Mouse (Mus musculus) heart, embryonic 16.5 days (tissue): ENCODE measurements around the gene Synj2. TPM values are rescaled to one million over a fixed set of nuclear protein-coding genes. Genes with fewer than 3 reads are reported as not detected.

ENCODE experiments used
- ATAC-seq: fragments of 200-750 bp; cut with Nextera tagmentation; replicated peaks from 2 replicates; pipeline ENCODE4 v1.8.0; 2017; ENCODE audit warnings: moderate number of reproducible peaks; ENCODE audit not compliant: insufficient read depth, low FRiP score; ENCODE audit errors: extremely low read depth
- H3K27ac ChIP-seq: fragments of 300-500 bp; sonication (generic); 2 replicates; pipeline ENCODE4 v1.5.1; 2014; ENCODE audit warnings: mild to moderate bottlenecking, low read length, control low read depth, moderate library complexity
- H3K27me3 ChIP-seq: fragments of 300-500 bp; sonication (generic); 2 replicates; pipeline ENCODE4 v1.6.1; 2014; ENCODE audit warnings: low read length, mixed read lengths; ENCODE audit not compliant: control insufficient read depth, insufficient read depth
- H3K36me3 ChIP-seq: fragments of 300-500 bp; sonication (generic); 2 replicates; pipeline ENCODE4 v1.6.1; 2014; ENCODE audit not compliant: control insufficient read depth, insufficient read depth
- H3K4me1 ChIP-seq: fragments of 300-500 bp; sonication (generic); 2 replicates; pipeline ENCODE4 v1.6.1; 2014; ENCODE audit warnings: low read length, mixed read lengths; ENCODE audit not compliant: control insufficient read depth, insufficient read depth
- H3K4me2 ChIP-seq: fragments of 300-500 bp; sonication (generic); 2 replicates; pipeline ENCODE4 v1.6.1; 2014; ENCODE audit warnings: low read depth, mild to moderate bottlenecking, control low read depth, low read length
- H3K4me3 ChIP-seq: fragments of 300-500 bp; sonication (generic); 2 replicates; pipeline ENCODE4 v1.5.1; 2014; ENCODE audit warnings: mild to moderate bottlenecking, control low read depth, low read length
- H3K9ac ChIP-seq: fragments of 300-500 bp; sonication (generic); 2 replicates; pipeline ENCODE4 v1.6.1; 2014; ENCODE audit warnings: low read length, control low read depth
- H3K9me3 ChIP-seq: fragments of 300-500 bp; sonication (generic); replicated peaks from 2 replicates; pipeline ENCODE4 v1.6.1; 2016; ENCODE audit warnings: low read length; ENCODE audit not compliant: control insufficient read depth
- WGBS: fragments of 180-500 bp; shearing (Covaris S2); extraction: QIAGEN DNeasy Blood & Tissue Kit; methylation state at CpG from one replicate; pipeline ENCODE4 v1.1.7; 2014; 5-methylcytosine and 5-hydroxymethylcytosine counted together
- polyA plus RNA-seq: library from polyadenylated mRNA; unstranded; fragments of >200 nt; fragmentation: Nextera tagmentation; extraction: Ambion mirVana; gene quantifications from 2 replicates; pipeline ENCODE4 v1.2.1, GENCODE M21; 2015

Gene Synj2
- polyA plus RNA-seq, 1 experiment from 2014 or later: 5.3 TPM

DNA sequence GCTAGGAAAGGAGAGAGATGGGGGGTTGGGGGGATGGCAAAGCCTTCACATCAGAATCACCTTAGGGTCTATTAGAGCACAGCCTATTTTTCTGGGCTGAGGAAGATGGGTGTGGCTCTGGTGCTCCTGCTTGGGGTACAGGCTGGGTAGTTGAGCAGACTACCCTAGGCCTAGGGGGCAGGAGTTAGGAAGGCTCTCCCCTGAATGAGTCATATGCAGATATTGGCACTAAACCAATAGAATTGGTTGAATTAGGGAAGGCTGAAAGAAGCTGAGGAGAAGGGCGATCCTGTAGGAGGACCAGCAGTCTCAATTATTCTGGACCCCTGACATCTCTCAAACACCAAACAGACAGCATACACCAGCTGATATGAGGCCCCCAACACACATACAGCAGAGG, 44.2 kb downstream of the Synj2 start:
- 81% methylated on average over 1 of the region's 1 CpGs for WGBS
- ATAC-seq: no peak
- H3K4me2 ChIP-seq: no peak overlapping the region
- no peak overlapping the region for H3K27ac ChIP-seq
- H3K4me3 ChIP-seq: no peak overlapping the region
- H3K36me3 ChIP-seq: 0 out of 2 replicates have a peak, but pooled peaks cover 2% of the 10 kb centered on the region
- H3K9ac ChIP-seq: no peak overlapping the region
- peaks cover 26% of the 10 kb centered on the region for H3K4me1 ChIP-seq
- no peaks in the 10 kb centered on the region for H3K27me3 ChIP-seq
- no peaks in the 10 kb centered on the region for H3K9me3 ChIP-seq

DNA sequence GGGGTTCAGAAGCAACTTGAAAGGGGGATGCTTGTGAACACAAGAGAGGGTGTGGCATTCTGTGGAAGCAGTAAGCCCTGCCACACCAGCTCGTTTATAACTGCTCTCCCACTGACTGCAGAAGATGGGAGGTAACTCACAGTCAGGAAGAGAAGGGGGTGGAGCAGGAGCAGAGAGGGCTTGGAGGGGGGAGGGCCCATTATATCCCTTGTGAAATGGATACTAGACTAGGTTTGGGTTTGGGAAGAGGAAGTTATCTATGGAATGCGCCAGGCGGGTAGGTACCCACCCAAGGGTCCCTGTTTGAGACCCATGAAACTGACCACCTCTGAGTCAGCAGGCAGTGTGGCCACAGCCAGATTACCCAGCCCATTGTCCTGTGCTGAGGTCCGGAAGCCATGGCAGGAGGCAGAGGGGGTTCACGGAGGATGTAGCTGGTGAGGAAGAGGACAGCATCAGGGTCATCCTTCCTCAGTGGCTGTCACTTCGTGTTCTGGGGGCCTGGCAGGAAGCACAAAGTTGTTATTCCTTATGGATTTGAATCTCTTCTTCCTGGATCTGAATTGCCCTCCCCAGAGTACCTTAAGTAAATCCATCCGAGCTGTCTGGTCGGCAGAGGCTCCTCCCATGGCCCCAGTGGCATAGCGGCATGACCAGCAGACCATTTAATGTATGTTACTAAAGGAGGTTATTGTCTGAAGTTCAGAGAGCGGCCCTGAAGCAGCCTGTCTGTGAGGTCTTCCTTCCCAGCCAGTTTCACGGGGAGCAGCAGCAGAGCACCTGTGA, 46.4 kb downstream of the Synj2 start:
- Histone ChIP-seq H3K4me3 (no peak overlapping the region), H3K4me1 (peaks cover 22% of the 10 kb centered on the region), H3K9ac (no peak overlapping the region), H3K36me3 (0 out of 2 replicates have a peak, but pooled peaks cover 2% of the 10 kb centered on the region), H3K27ac (no peak overlapping the region), H3K27me3 (no peaks in the 10 kb centered on the region), H3K9me3 (no peaks in the 10 kb centered on the region), H3K4me2 (no peak overlapping the region)
- ATAC-seq: peak; percentile 20; the same call in 1 of the 2 replicates
- 53% methylated on average over 11 of the region's 11 CpGs for WGBS

- peaks cover 21% of the 10 kb centered on the region for H3K4me1 ChIP-seq
- no peak overlapping the region for H3K4me2 ChIP-seq
- WGBS: 77% methylated on average over 4 of the region's 4 CpGs
- H3K9me3 ChIP-seq: no peaks in the 10 kb centered on the region
- H3K4me3 ChIP-seq: no peak overlapping the region
- H3K27me3 ChIP-seq: no peaks in the 10 kb centered on the region
- ATAC-seq: no peak
- H3K27ac ChIP-seq: no peak overlapping the region
- no peak overlapping the region for H3K9ac ChIP-seq
- 0 out of 2 replicates have a peak, but pooled peaks cover 2% of the 10 kb centered on the region for H3K36me3 ChIP-seq
Observed at GRCm38 (mm10) chr17:5988102-5988501, 47.0 kb downstream of the Synj2 start.

GRCm38 (mm10) chr17:5992866-5993580, 51.9 kb downstream of the Synj2 start:
- H3K9ac ChIP-seq: no peak overlapping the region
- 0 out of 2 replicates have a peak, but pooled peaks cover 2% of the 10 kb centered on the region for H3K36me3 ChIP-seq
- peaks cover 35% of the 10 kb centered on the region for H3K4me1 ChIP-seq
- ATAC-seq: no peak
- H3K9me3 ChIP-seq: no peaks in the 10 kb centered on the region
- H3K4me2 ChIP-seq: no peak overlapping the region
- no peaks in the 10 kb centered on the region for H3K27me3 ChIP-seq
- 86% methylated on average over 5 of the region's 5 CpGs for WGBS
- H3K27ac ChIP-seq: no peak overlapping the region
- no peak overlapping the region for H3K4me3 ChIP-seq

DNA sequence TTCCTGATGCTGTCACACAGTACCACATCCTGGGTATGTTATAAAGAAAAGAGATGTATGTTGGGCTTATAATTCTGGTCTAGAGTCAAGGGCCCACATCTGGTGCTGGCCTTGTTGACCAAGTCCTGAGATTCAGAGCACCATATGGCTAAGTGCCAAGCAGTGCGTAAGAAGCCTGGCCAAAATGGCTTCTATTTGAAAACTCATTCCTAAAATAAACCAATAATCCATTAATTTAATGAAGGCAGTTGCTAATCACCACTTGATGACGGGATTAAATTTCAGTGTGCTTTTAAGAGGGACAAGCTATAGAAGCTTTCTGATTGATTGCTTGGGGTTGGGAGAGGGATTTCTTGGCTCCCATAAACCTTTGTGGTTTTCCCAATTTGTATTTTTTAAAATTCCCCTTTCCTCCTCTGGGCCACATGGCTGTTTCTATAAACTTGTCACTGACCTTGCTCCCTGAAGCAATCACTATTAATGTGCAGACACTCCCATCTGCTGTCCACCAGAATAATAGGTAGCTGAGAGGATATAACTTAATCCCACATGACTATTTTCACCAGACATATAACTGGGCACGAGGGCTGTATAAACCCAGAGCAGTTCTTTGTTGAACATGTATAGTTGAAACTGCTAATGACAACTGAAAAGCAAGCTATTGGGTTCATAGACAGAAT, 52.6 kb downstream of the Synj2 start:
- Histone ChIP-seq H3K9ac (no peak overlapping the region), H3K4me2 (no peak overlapping the region), H3K4me1 (peaks cover 41% of the 10 kb centered on the region), H3K4me3 (no peak overlapping the region), H3K9me3 (no peaks in the 10 kb centered on the region), H3K27me3 (no peaks in the 10 kb centered on the region), H3K27ac (0 out of 2 replicates have a peak overlapping the region, but pooled peaks have one; percentile 41), H3K36me3 (0 out of 2 replicates have a peak, but pooled peaks cover 2% of the 10 kb centered on the region)
- no peak for ATAC-seq
- WGBS: 82% methylated on average over 3 of the region's 3 CpGs

GRCm38 (mm10) chr17:5994606-5995005, 53.5 kb downstream of the Synj2 start:
- Histone ChIP-seq H3K9ac (peak overlapping the region; percentile 22; the same call in 1 of the 2 replicates), H3K4me2 (no peak overlapping the region), H3K4me1 (peaks cover 50% of the 10 kb centered on the region), H3K9me3 (no peaks in the 10 kb centered on the region), H3K36me3 (no peaks in the 10 kb centered on the region), H3K4me3 (no peak overlapping the region), H3K27ac (peak overlapping the region; percentile 41), H3K27me3 (no peaks in the 10 kb centered on the region)
- 45% methylated on average over 6 of the region's 6 CpGs for WGBS
- ATAC-seq: no peak

GRCm38 (mm10) chr17:5996589-5996988, 55.5 kb downstream of the Synj2 start:
- 61% methylated on average over 14 of the region's 14 CpGs for WGBS
- Histone ChIP-seq H3K4me1 (peaks cover 58% of the 10 kb centered on the region), H3K27ac (peak overlapping the region; percentile 100), H3K27me3 (no peaks in the 10 kb centered on the region), H3K9ac (peak overlapping the region; percentile 49; the same call in 1 of the 2 replicates), H3K36me3 (no peaks in the 10 kb centered on the region), H3K4me3 (no peak overlapping the region), H3K9me3 (no peaks in the 10 kb centered on the region), H3K4me2 (peak overlapping the region; percentile 17)
- ATAC-seq: no peak

DNA sequence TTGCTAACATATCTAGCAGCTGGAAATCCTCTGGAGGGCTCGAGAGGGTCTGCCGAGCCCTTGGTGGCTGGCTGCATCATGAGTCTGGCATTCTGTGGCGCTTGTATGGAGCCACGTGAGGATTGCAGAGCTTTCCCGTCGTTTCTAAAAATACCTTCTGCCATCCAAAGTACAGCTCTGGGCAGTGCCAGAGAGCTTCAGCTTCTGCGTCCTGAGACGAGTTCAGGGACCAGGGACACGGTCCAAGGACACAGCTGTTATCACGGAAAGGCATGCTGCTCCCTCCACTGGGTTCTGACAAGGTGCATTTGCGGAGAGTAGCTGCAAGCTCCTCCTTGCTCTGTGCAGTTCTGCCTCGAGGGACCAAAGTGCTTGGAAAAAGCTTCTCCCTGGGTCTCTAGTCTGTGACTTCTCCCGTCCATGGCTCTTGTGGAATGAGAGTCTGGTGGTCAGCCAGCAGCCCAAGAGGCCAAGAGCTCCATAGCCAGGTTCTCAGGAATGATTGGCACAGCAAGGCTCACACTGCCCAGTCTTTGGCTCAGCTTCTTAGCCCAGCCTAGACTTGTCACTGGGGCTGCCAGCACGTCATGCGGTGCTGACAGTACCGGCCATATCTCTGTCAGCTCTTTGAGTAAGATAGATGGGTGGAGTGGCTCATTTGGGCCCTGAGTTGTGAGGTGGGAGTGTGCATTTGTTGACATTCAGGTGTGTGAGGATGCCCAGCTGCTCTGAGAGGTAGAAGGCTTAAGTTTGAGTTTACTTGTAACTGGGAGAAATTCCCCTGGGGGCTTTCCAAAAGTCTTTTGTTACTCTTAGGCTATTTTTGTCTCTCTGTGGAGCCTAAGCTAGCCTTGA, 56.5 kb downstream of the Synj2 start:
- Histone ChIP-seq H3K4me1 (peaks cover 64% of the 10 kb centered on the region), H3K4me2 (peak overlapping the region; percentile 48), H3K27me3 (no peaks in the 10 kb centered on the region), H3K4me3 (peak overlapping the region; percentile 10; the same call in 1 of the 2 replicates), H3K9ac (peak overlapping the region; percentile 56), H3K36me3 (no peaks in the 10 kb centered on the region), H3K9me3 (no peaks in the 10 kb centered on the region), H3K27ac (peak overlapping the region; percentile 100)
- peak; percentile 91 for ATAC-seq
- WGBS: 28% methylated on average over 16 of the region's 16 CpGs
